Mouse (Mus musculus) neural tube, embryonic 12.5 days (tissue): Measurements from ENCODE around the gene Afg1l. TPM values are rescaled to one million over a fixed set of nuclear protein-coding genes. Genes with fewer than 3 reads are reported as not detected.

Experiments
- ATAC-seq: fragments of 200-750 bp; cut with Nextera tagmentation; 2 replicates; pipeline ENCODE4 v1.8.0; 2017; ENCODE audit warnings: low read depth, mild to moderate bottlenecking, moderate TSS enrichment, moderate library complexity; ENCODE audit not compliant: low FRiP score
- H3K27ac ChIP-seq: fragments of 300-500 bp; sonication (generic); 2 replicates; pipeline ENCODE4 v1.5.1; 2016
- H3K27me3 ChIP-seq: fragments of 300-500 bp; sonication (generic); replicated peaks from 2 replicates; pipeline ENCODE4 v1.6.1; 2016; ENCODE audit warnings: mild to moderate bottlenecking
- H3K36me3 ChIP-seq: fragments of 300-500 bp; sonication (generic); 2 replicates; pipeline ENCODE4 v1.6.1; 2016; ENCODE audit warnings: mild to moderate bottlenecking
- H3K4me1 ChIP-seq: fragments of 300-500 bp; sonication (generic); 2 replicates; pipeline ENCODE4 v1.6.1; 2016
- H3K4me2 ChIP-seq: fragments of 300-500 bp; sonication (generic); replicated peaks from 2 replicates; pipeline ENCODE4 v1.6.1; 2016; ENCODE audit warnings: mild to moderate bottlenecking
- H3K4me3 ChIP-seq: fragments of 300-500 bp; sonication (generic); 2 replicates; pipeline ENCODE4 v1.5.1; 2016
- H3K9ac ChIP-seq: fragments of 300-500 bp; sonication (generic); 2 replicates; pipeline ENCODE4 v1.6.1; 2016; ENCODE audit warnings: mild to moderate bottlenecking
- H3K9me3 ChIP-seq: fragments of 300-500 bp; sonication (generic); 2 replicates; pipeline ENCODE4 v1.6.1; 2016; ENCODE audit warnings: mild to moderate bottlenecking
- WGBS: fragments of 180-500 bp; shearing (Covaris S2); methylation state at CpG from one replicate; pipeline ENCODE4 v1.1.7; 2016; 5-methylcytosine and 5-hydroxymethylcytosine counted together
- polyA plus RNA-seq: library from polyadenylated mRNA; unstranded; fragments of >200 nt; fragmentation: Nextera tagmentation; extraction: Ambion mirVana; gene quantifications from 2 replicates; pipeline ENCODE4 v1.2.1, GENCODE M21; 2016

Gene Afg1l
- polyA plus RNA-seq, 1 experiment from 2014 or later = 5.1 TPM

DNA sequence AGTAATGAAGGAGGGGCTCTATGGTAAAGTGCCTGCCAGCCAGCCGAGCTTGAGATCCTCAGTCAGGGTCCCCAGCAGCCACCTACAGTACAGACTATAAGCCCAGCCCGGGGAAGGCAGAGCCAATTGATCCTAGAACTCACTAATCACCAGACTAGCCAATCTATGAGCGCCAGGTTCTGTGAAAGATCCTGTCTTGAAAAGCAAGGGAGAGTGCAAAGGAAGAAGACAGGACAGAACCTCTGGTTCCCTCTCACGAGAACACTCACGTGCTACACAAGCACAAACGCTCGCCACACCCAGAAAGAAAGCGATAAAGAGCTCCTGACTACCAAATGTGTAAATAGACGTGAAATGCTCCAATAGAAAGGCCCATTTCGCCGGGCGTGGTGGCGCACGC is 13.6 kb downstream of the Afg1l start:
- H3K4me1 ChIP-seq = no peaks in the 10 kb centered on the region
- 76% methylated on average over 14 of the region's 14 CpGs for WGBS
- peaks cover under 1% of the 10 kb centered on the region; the same call in 1 of the 2 replicates for H3K36me3 ChIP-seq
- H3K9ac ChIP-seq = no peak overlapping the region
- H3K4me2 ChIP-seq = no peak overlapping the region
- H3K4me3 ChIP-seq = no peak overlapping the region
- H3K27me3 ChIP-seq = no peaks in the 10 kb centered on the region
- peaks cover 1% of the 10 kb centered on the region; the same call in 1 of the 2 replicates for H3K9me3 ChIP-seq
- no peak overlapping the region for H3K27ac ChIP-seq
- ATAC-seq = no peak

DNA sequence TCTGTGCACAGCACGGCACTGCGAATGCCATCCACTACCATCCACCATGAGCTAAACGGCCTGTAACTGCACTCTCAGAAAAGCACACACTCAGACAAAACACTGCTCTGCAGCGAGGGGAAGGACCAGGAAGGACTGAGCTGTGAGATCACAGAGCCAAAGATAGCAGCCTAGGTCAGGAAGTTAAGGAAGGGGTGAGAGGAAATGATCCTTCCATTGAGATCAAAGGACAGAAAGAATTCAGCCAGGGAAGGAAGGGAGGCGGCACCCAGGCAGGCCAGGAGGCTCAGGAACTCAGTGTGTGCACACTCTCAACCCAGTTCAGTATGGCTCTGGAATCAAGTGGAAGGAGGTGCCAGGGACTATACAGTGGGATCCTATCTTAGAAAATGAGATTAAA is 14.1 kb downstream of the Afg1l start:
- H3K27ac ChIP-seq = no peak overlapping the region
- 37% methylated on average over 5 of the region's 5 CpGs for WGBS
- peaks cover 3% of the 10 kb centered on the region; the same call in 1 of the 2 replicates for H3K36me3 ChIP-seq
- H3K4me1 ChIP-seq = no peaks in the 10 kb centered on the region
- peaks cover 4% of the 10 kb centered on the region; the same call in 1 of the 2 replicates for H3K9me3 ChIP-seq
- H3K9ac ChIP-seq = no peak overlapping the region
- no peaks in the 10 kb centered on the region for H3K27me3 ChIP-seq
- H3K4me3 ChIP-seq = no peak overlapping the region
- no peak overlapping the region for H3K4me2 ChIP-seq
- ATAC-seq = no peak

DNA sequence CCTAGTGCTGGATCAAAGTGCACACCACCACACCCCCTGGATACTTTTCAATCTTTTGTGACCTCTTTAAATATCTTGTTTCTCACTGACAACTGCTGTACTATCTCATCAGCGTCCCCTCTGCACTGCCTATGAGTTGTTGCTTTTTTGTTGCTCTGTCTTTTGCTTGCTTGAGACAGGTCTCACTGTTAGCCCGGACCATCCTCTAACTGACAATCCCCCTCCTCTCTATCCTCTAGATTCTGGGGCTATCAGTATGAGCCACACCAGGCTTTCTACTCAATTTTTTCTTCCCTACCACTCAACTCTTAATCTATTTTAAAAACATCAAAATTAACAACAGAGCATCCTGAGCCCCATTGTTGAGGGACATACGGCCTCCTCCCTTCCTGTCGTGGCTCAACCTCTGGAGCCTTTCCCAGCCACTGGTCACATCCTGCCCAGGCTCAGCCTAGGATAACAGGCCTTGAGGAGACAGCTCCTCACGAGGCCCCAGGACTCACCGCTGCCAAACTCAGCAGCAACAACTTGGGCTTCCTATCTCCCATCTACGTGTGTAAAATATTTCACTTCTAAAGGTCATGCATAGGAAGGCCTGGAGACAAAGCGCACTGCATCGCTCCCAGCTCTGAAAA is 20.7 kb downstream of the Afg1l start:
- H3K36me3 ChIP-seq = peaks cover 5% of the 10 kb centered on the region; the same call in 1 of the 2 replicates
- no peaks in the 10 kb centered on the region for H3K4me1 ChIP-seq
- peaks cover 4% of the 10 kb centered on the region; the same call in 1 of the 2 replicates for H3K9me3 ChIP-seq
- no peak overlapping the region for H3K9ac ChIP-seq
- no peak overlapping the region for H3K27ac ChIP-seq
- H3K4me3 ChIP-seq = no peak overlapping the region
- no peaks in the 10 kb centered on the region for H3K27me3 ChIP-seq
- no peak overlapping the region for H3K4me2 ChIP-seq
- no peak for ATAC-seq
- 83% methylated on average over 9 of the region's 9 CpGs for WGBS

DNA sequence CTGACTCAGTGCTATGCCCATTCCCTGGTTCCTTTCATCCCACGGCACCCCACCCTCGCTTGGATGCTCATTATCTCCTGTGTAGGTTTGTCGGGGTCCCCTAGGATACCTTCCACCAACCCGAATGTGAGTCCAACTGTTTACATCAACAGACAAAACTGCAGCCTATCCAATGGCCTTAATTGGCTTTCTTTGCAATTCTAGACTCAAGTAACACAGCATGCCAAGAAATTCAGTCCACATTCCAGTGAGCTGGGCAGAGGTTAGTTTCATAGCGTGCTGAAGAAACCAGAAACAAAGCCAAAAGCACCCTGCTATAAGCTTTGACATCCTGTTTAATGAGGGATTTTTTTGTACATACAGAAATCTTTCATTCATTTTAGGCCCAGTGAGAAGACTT is 22.4 kb downstream of the Afg1l start:
- ATAC-seq = no peak
- H3K4me3 ChIP-seq = no peak overlapping the region
- H3K4me2 ChIP-seq = no peak overlapping the region
- no peaks in the 10 kb centered on the region for H3K27me3 ChIP-seq
- WGBS = 89% methylated on average over 5 of the region's 5 CpGs
- no peak overlapping the region for H3K27ac ChIP-seq
- H3K4me1 ChIP-seq = no peaks in the 10 kb centered on the region
- H3K9ac ChIP-seq = no peak overlapping the region
- H3K36me3 ChIP-seq = peaks cover 5% of the 10 kb centered on the region; the same call in 1 of the 2 replicates
- peaks cover 4% of the 10 kb centered on the region; the same call in 1 of the 2 replicates for H3K9me3 ChIP-seq

DNA sequence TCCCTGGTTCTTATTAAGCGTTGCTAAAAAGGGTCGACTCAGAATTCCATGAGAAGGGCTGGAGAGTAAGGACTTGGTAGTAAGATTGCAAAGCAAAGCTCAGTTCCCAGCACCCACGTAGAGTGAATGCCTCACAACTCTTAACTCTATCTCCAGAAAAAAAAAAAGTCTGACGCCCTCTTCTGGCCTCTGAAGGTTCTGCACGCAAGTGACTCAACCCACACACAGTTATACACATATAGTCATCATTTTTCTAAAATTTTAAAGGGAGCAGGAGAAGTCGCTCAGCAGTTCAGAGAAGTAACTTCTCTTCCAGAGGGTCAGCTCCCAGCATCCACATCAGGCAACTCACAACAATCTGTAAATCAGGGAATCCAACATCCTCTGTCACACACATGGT is 23.7 kb downstream of the Afg1l start:
- H3K36me3 ChIP-seq = peaks cover 4% of the 10 kb centered on the region; the same call in 1 of the 2 replicates
- H3K9me3 ChIP-seq = peaks cover 2% of the 10 kb centered on the region; the same call in 1 of the 2 replicates
- H3K27ac ChIP-seq = no peak overlapping the region
- H3K27me3 ChIP-seq = no peaks in the 10 kb centered on the region
- no peak overlapping the region for H3K4me2 ChIP-seq
- no peak overlapping the region for H3K9ac ChIP-seq
- no peak overlapping the region for H3K4me3 ChIP-seq
- ATAC-seq = no peak
- H3K4me1 ChIP-seq = no peaks in the 10 kb centered on the region
- WGBS = 83% methylated on average over 6 of the region's 6 CpGs

DNA sequence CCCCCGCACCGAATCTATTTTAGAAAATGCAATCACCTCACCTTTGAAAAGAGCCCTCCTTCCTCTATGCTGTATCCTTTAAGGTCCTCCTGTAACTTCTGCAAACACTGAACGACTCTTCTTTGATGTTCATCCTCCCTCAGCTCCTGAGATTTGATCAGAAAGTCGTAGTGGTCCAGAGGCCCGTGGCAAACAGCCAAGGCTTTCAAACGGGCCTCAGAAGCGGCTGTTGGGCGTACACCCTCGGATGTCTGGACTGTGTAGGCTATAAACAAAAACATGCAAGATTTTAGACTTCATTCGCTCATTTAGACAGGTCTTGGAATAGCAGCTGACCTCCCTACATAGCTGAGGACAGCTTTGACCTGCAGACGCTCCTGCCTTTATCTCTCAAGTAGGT is 24.1 kb downstream of the Afg1l start:
- H3K27me3 ChIP-seq = no peaks in the 10 kb centered on the region
- no peak overlapping the region for H3K9ac ChIP-seq
- H3K4me3 ChIP-seq = no peak overlapping the region
- no peak overlapping the region for H3K4me2 ChIP-seq
- H3K4me1 ChIP-seq = peaks cover 3% of the 10 kb centered on the region; the same call in 1 of the 2 replicates
- WGBS = 89% methylated on average over 11 of the region's 11 CpGs
- H3K27ac ChIP-seq = no peak overlapping the region
- peaks cover 2% of the 10 kb centered on the region; the same call in 1 of the 2 replicates for H3K36me3 ChIP-seq
- H3K9me3 ChIP-seq = no peaks in the 10 kb centered on the region
- no peak for ATAC-seq

DNA sequence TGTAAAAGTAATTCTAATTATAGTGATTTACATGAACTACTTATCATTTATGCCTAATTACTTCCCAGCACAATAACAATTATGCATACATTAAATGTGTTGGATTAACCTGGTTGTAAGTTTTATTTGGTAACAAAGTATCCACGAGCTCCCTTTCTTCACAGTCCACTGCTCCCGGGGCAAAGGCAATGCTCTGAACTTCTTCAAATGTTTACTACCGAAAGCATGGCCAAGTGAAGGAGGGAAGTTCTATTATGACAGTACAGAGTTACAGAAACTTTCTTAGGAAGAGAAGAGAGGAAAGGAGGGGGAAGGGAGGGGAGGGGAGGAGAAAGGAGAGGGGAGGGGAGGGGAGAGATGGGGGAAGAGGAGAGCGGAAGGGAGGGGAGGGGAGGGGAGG is 28.7 kb downstream of the Afg1l start:
- H3K27me3 ChIP-seq = no peaks in the 10 kb centered on the region
- WGBS = 35% methylated on average over 3 of the region's 4 CpGs
- no peaks in the 10 kb centered on the region for H3K9me3 ChIP-seq
- peaks cover 14% of the 10 kb centered on the region for H3K4me1 ChIP-seq
- H3K4me3 ChIP-seq = no peak overlapping the region
- no peak overlapping the region for H3K9ac ChIP-seq
- H3K36me3 ChIP-seq = peaks cover 2% of the 10 kb centered on the region; the same call in 1 of the 2 replicates
- no peak for ATAC-seq
- H3K4me2 ChIP-seq = peak overlapping the region; percentile 5; the same call in 1 of the 2 replicates
- H3K27ac ChIP-seq = no peak overlapping the region

DNA sequence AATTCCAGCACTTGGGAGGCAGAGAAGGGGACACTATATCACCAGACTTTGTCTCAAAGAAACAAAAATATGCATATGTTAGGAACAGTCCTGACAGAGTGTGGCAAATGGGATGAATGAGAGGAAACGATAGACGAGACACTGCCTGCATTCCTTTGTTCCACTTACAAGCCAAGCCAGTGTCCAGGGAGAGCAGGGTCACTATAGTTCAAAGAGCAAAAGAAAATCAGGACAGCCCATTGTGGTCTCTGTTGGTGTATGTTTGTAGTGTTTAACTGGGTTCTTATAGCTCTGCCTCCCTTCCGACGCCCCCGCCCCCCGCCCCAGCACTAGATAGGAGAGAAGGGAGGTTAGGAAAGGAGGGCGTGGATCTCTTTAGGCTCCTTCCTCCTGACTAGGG is 30.0 kb downstream of the Afg1l start:
- Histone ChIP-seq H3K27ac (no peak overlapping the region), H3K4me1 (peaks cover 14% of the 10 kb centered on the region), H3K9ac (no peak overlapping the region), H3K9me3 (no peaks in the 10 kb centered on the region), H3K4me3 (no peak overlapping the region), H3K36me3 (0 out of 2 replicates have a peak, but pooled peaks cover 2% of the 10 kb centered on the region), H3K27me3 (no peaks in the 10 kb centered on the region), H3K4me2 (no peak overlapping the region)
- no peak for ATAC-seq
- 7% methylated on average over 7 of the region's 7 CpGs for WGBS

DNA sequence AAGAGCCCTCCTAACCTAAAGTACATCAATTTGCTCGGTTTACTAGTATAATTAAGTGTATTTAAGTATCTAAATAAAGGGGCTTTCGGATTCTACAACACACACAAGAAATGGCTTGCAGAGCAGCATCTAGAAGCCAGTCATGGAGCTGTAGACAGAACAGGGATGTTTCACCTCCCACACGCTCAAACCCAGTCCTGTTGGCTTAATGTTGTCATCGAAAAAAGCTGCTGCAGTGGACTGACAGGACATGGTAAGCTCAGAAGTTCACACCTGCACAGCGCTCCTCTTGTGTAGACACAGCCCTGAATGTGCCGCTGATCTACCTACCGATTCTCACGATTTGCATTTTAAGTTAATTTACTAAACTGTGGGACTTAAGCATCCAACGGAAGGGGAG is 32.2 kb downstream of the Afg1l start:
- WGBS = 73% methylated on average over 9 of the region's 9 CpGs
- no peak overlapping the region for H3K27ac ChIP-seq
- H3K4me2 ChIP-seq = no peak overlapping the region
- no peak for ATAC-seq
- no peaks in the 10 kb centered on the region for H3K27me3 ChIP-seq
- H3K4me1 ChIP-seq = peaks cover 14% of the 10 kb centered on the region
- H3K9ac ChIP-seq = no peak overlapping the region
- H3K36me3 ChIP-seq = no peaks in the 10 kb centered on the region
- H3K4me3 ChIP-seq = no peak overlapping the region
- no peaks in the 10 kb centered on the region for H3K9me3 ChIP-seq

DNA sequence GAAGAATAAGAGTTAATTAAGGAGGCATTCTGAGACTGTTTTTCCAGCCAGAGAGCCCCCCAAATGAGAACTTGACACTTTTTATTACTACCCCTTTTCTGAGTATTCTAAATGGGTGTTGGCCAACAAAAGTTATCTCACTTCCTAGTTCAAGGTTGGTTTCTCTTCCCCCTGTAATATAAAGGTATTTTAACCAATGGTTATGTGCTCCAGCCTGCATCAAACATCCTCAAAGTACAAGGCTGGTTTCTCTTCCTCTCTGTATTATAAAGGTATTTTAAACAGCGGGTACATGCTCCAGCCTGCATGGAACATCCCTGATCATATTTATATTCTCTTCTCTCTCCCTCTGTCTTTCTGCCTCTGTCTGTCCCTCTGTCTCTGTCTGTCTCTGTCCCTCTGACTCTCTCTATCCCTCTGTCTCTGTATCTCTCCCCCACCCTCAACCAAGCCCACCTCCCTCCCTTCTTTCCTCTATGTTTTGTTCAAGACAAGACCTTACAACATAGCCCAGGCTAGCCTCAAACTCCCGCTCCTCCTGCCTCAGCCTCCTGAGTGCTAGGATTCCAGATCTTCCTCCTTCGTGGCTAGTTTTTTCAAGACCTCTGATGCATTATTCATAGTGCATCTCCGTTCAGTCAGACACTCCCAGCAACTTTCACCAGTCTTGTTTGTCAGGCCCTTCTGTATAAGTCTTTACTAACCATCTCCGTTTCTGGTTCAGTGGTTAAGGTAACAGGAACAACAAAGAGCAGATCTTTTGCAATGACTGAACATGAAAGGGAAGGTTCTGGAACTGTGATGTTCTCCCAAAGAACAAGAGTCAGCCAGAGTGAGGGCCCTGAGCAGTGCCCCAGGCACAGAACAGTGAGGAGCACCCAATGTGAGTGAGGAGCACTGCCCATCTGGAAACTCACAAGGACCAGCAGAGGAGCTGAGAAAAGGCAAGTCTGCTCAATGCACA is 41.2 kb downstream of the Afg1l start:
- H3K27me3 ChIP-seq = no peaks in the 10 kb centered on the region
- WGBS = 71% methylated on average over 5 of the region's 5 CpGs
- no peak for ATAC-seq
- H3K4me3 ChIP-seq = no peak overlapping the region
- H3K4me2 ChIP-seq = no peak overlapping the region
- H3K27ac ChIP-seq = no peak overlapping the region
- H3K4me1 ChIP-seq = no peaks in the 10 kb centered on the region
- H3K9ac ChIP-seq = no peak overlapping the region
- H3K9me3 ChIP-seq = 0 out of 2 replicates have a peak, but pooled peaks cover 5% of the 10 kb centered on the region
- 0 out of 2 replicates have a peak, but pooled peaks cover 4% of the 10 kb centered on the region for H3K36me3 ChIP-seq

DNA sequence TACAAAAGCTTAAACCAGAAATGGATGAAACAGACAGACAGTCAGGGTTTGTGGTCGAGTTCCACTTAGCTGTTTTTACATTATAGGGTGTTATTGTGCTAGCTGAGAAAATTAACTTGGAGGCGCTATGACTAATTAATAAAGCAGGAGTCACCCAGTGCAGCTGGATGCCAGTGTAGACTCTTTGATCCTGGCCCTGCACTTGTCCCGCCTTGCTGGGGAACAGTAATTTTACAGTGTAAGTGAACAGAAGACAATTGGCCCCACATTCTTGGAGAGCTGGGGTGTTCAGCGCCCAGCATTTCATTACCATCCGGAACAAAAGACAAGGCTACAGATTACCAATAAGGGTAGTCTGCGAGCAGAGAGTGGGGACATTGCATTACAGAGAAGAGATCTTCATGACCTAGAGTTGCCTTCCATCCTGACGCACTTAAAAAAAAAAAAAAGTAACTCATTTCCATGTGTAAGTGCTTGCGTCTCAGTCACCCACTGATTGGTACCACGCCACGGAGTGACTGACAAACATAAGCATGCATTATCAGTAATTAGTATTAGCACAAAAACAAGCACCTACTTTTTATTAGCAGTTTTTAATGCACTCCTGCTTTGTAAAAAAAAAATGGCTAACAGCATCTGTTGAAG is 60.7 kb downstream of the Afg1l start:
- Histone ChIP-seq H3K36me3 (no peaks in the 10 kb centered on the region), H3K4me1 (peaks cover 15% of the 10 kb centered on the region), H3K27ac (no peak overlapping the region), H3K9me3 (no peaks in the 10 kb centered on the region), H3K4me2 (peak overlapping the region; percentile 5; the same call in 1 of the 2 replicates), H3K27me3 (no peaks in the 10 kb centered on the region), H3K9ac (no peak overlapping the region), H3K4me3 (no peak overlapping the region)
- ATAC-seq = no peak
- WGBS = 12% methylated on average over 10 of the region's 10 CpGs
